In genomic region chr5:90509828-90510592, GRCm38 (mm10) we compare ENCODE assay signal across 31 mouse cellular contexts. TPM values are rescaled to one million over a fixed set of nuclear protein-coding genes. Genes with fewer than 3 reads are reported as not detected.
A peak's percentile ranks its signal among the peaks of the same experiment; 100 is the strongest.
DNase-seq lines count a peak whose midpoint lies in the region; ATAC-seq and TF ChIP-seq lines count a peak whose summit lies in the region.
"Had no signal": no experiment of that assay in that cellular context is flagged by ENCODE, and none has a peak within 500 bp of the region (broad histone marks: within the 10 kb centered on the region; RNA-seq: fewer than 3 reads in every experiment).

No protein-coding gene starts in this region.

- H3K27me3 ChIP-seq in liver, embryonic 11.5 days (replicated peaks; ENCODE audit: control insufficient read depth, insufficient read depth, low read length) = no peaks in the 10 kb centered on the region
- no peaks in the 10 kb centered on the region for H3K27me3 ChIP-seq in liver, embryonic 14.5 days (ENCODE audit: control insufficient read depth, insufficient read depth, low read length)
- no peaks in the 10 kb centered on the region for H3K27me3 ChIP-seq in liver, postnatal 0 days (ENCODE audit: insufficient read depth, low read length)
- H3K27me3 ChIP-seq: forebrain, embryonic 13.5 days; hindbrain, embryonic 13.5 days had no signal

- intact Hi-C loops in left cerebral cortex, postnatal 4 days (cut with DNase I) = loop anchor here (10.0 kb wide), 1 partner anchor 105 kb away; no protein-coding TSS in a partner anchor

- no peak overlapping the region for H3K4me3 ChIP-seq in liver, embryonic 11.5 days (ENCODE audit: low read depth, low read length)
- H3K4me3 ChIP-seq in liver, embryonic 14.5 days (ENCODE audit: insufficient read depth in 1 of 2, low read depth in 2 of 2, low read length in 2 of 2) = no peak overlapping the region
- no peak overlapping the region for H3K4me3 ChIP-seq in liver, postnatal 0 days (ENCODE audit: low read depth, low read length)
- H3K4me3 ChIP-seq: forebrain, embryonic 10.5 days; forebrain, embryonic 13.5 days; heart, adult 2 months; hindbrain, embryonic 10.5 days; hindbrain, embryonic 13.5 days had no signal

- no peak overlapping the region for H3K9ac ChIP-seq in liver, embryonic 11.5 days (ENCODE audit: low read depth, low read length)
- H3K9ac ChIP-seq in liver, embryonic 14.5 days (replicated peaks) = no peak overlapping the region
- no peak overlapping the region for H3K9ac ChIP-seq in liver, postnatal 0 days (replicated peaks)
- H3K9ac ChIP-seq: forebrain, embryonic 13.5 days; hindbrain, embryonic 13.5 days had no signal

- no peak for TF ChIP-seq CTCF in liver, embryonic 14.5 days (IDR thresholded peaks at IDR 0.05; ENCODE audit: low read depth)
- no peak for TF ChIP-seq CTCF in liver, postnatal 0 days (IDR thresholded peaks at IDR 0.05; ENCODE audit: low read depth)

- TF ChIP-seq EP300 in liver, embryonic 14.5 days (IDR thresholded peaks at IDR 0.05; ENCODE audit: low read depth) = no peak
- no peak for TF ChIP-seq EP300 in liver, postnatal 0 days (IDR thresholded peaks at IDR 0.05; ENCODE audit: low read depth)

- H3K4me1 ChIP-seq in liver, embryonic 11.5 days (replicated peaks; ENCODE audit: control insufficient read depth, insufficient read depth, low read length) = no peaks in the 10 kb centered on the region
- no peaks in the 10 kb centered on the region for H3K4me1 ChIP-seq in liver, embryonic 14.5 days (replicated peaks; ENCODE audit: control insufficient read depth in 2 of 2, insufficient read depth in 2 of 2, low read length in 1 of 2)
- H3K4me1 ChIP-seq in liver, postnatal 0 days (ENCODE audit: insufficient read depth) = no peaks in the 10 kb centered on the region
- H3K4me1 ChIP-seq: hindbrain, embryonic 10.5 days had no signal

- no peak overlapping the region for H3K4me2 ChIP-seq in liver, embryonic 11.5 days
- no peak overlapping the region for H3K4me2 ChIP-seq in liver, embryonic 14.5 days (ENCODE audit: low read depth)
- no peak overlapping the region for H3K4me2 ChIP-seq in liver, postnatal 0 days (ENCODE audit: low read depth, low read length)
- H3K4me2 ChIP-seq: forebrain, embryonic 13.5 days; heart, embryonic 11.5 days; hindbrain, embryonic 13.5 days had no signal

- H3K36me3 ChIP-seq in liver, embryonic 11.5 days (ENCODE audit: control insufficient read depth, insufficient read depth, low read length) = no peaks in the 10 kb centered on the region
- H3K36me3 ChIP-seq in liver, embryonic 14.5 days (replicated peaks; ENCODE audit: control insufficient read depth, insufficient read depth, low read depth) = no peaks in the 10 kb centered on the region
- H3K36me3 ChIP-seq in liver, postnatal 0 days (replicated peaks; ENCODE audit: insufficient read depth, low read length) = peaks cover under 1% of the 10 kb centered on the region; the same call in 1 of the 2 replicates
- H3K36me3 ChIP-seq: forebrain, embryonic 10.5 days; hindbrain, embryonic 10.5 days; hindbrain, embryonic 13.5 days had no signal

- 81% methylated on average over 5 of the region's 5 CpGs for WGBS in liver, embryonic 11.5 days
- WGBS in liver, embryonic 14.5 days (ENCODE audit: insufficient replicate concordance) = 67% methylated on average over 5 of the region's 5 CpGs
- 64% methylated on average over 5 of the region's 5 CpGs for WGBS in liver, postnatal 0 days (ENCODE audit: insufficient replicate concordance)

- peak; percentile 6 for DNase-seq in brain, adult 2 months (ENCODE audit: low read depth, low spot score)
- DNase-seq in liver, embryonic 11.5 days (ENCODE audit: low spot score) = no peak
- no peak for DNase-seq in liver, embryonic 14.5 days (ENCODE audit: low read depth in 3 of 3, low spot score in 3 of 3)
- DNase-seq in liver, postnatal 0 days = no peak
- DNase-seq in left cerebral cortex, postnatal 4 days = no peak
- DNase-seq in heart, adult 18-20 months = no peak
- no peak for DNase-seq in thymus, postnatal 4 days
- DNase-seq: adrenal gland, adult 2 months; adrenal gland, postnatal 25 days; cerebellum, adult 18-20 months; cerebellum, adult 9-10 months; cerebellum, postnatal 14 days; gastrocnemius, postnatal 25 days; heart, adult 2 months had no signal

- peak; percentile 53 for ATAC-seq in liver, embryonic 11.5 days (replicated peaks; ENCODE audit: low FRiP score)
- ATAC-seq in liver, embryonic 14.5 days (ENCODE audit: insufficient read depth) = peak; percentile 47
- peak; percentile 24 for ATAC-seq in liver, postnatal 0 days
- ATAC-seq: CD4-positive, CD25-positive, alpha-beta regulatory T cell, adult 4 months; forebrain, embryonic 13.5 days; forebrain, embryonic 16.5 days; hindbrain, embryonic 16.5 days had no signal

- no peak overlapping the region for H3K27ac ChIP-seq in liver, embryonic 11.5 days (ENCODE audit: low read depth, low read length)
- no peak overlapping the region for H3K27ac ChIP-seq in liver, embryonic 14.5 days
- 0 out of 2 replicates have a peak overlapping the region, but pooled peaks have one; percentile 4 for H3K27ac ChIP-seq in liver, postnatal 0 days (ENCODE audit: low read depth)
- H3K27ac ChIP-seq: forebrain, embryonic 10.5 days; forebrain, embryonic 13.5 days; heart, adult 2 months; hindbrain, embryonic 10.5 days; hindbrain, embryonic 13.5 days had no signal

- no peaks in the 10 kb centered on the region for H3K9me3 ChIP-seq in liver, embryonic 11.5 days (ENCODE audit: control insufficient read depth, low read length)
- no peaks in the 10 kb centered on the region for H3K9me3 ChIP-seq in liver, embryonic 14.5 days (ENCODE audit: control insufficient read depth, low read length)
- no peaks in the 10 kb centered on the region for H3K9me3 ChIP-seq in liver, postnatal 0 days (ENCODE audit: low read length)
- H3K9me3 ChIP-seq: forebrain, embryonic 10.5 days; forebrain, embryonic 13.5 days; hindbrain, embryonic 10.5 days; hindbrain, embryonic 13.5 days had no signal

RNA-seq across cellular contexts. Expression of gene Afm, which starts 8.7 kb away (rescaled TPM):
- polyA plus RNA-seq in liver, embryonic 11.5 days (2014; fragmentation: Nextera tagmentation; extraction: Ambion mirVana) = 8.8 and 11.4 TPM in 2 replicates
- polyA plus RNA-seq in liver, embryonic 14.5 days (2012; rRNA removed) = 8.9 and 11.1 TPM in 2 replicates
- polyA plus RNA-seq in liver, embryonic 14.5 days (2014; fragmentation: Nextera tagmentation; extraction: Ambion mirVana) = 16.8 and 19.0 TPM in 2 replicates
- polyA plus RNA-seq in liver, postnatal 0 days (2015; fragmentation: Nextera tagmentation; extraction: Ambion mirVana) = 54.6 and 56.0 TPM in 2 replicates
- total RNA-seq in left cerebral cortex, postnatal 4 days (2021) = not detected
- not detected for total RNA-seq in heart, adult 18-20 months (2021)
- total RNA-seq: adrenal gland, postnatal 25 days; gastrocnemius, postnatal 25 days; heart, adult 2 months; heart, postnatal 25 days; MEL had no signal
- polyA plus RNA-seq: adrenal gland, adult 2 months; C2C12; CD4-positive, CD25-positive, alpha-beta regulatory T cell, adult 4 months; embryonic facial prominence, embryonic 11.5 days; embryonic facial prominence, embryonic 14.5 days; forebrain, embryonic 10.5 days; forebrain, embryonic 13.5 days; forebrain, embryonic 16.5 days; frontal cortex, adult 2 months; heart, adult 2 months; heart, embryonic 11.5 days; heart, embryonic 14.5 days; heart, postnatal 0 days; hindbrain, embryonic 10.5 days; hindbrain, embryonic 13.5 days; hindbrain, embryonic 16.5 days had no signal

RNA-seq across cellular contexts. Expression of gene Afp, which starts 19.5 kb away (rescaled TPM):
- 6,352 and 6,971 TPM in 2 replicates for polyA plus RNA-seq in liver, embryonic 11.5 days (2014; fragmentation: Nextera tagmentation; extraction: Ambion mirVana)
- polyA plus RNA-seq in liver, embryonic 14.5 days (2012; rRNA removed) = 4,562 and 11,484 TPM in 2 replicates
- polyA plus RNA-seq in liver, embryonic 14.5 days (2014; fragmentation: Nextera tagmentation; extraction: Ambion mirVana) = 8,021 and 8,530 TPM in 2 replicates
- polyA plus RNA-seq in liver, postnatal 0 days (2015; fragmentation: Nextera tagmentation; extraction: Ambion mirVana) = 11,303 and 11,922 TPM in 2 replicates
- under 1 TPM in 1 of 2 experiments, not detected in 1; 0.44 TPM for total RNA-seq in left cerebral cortex, postnatal 4 days (2021)
- under 1 TPM in 1 of 2 experiments, not detected in 1; 0.13 TPM for total RNA-seq in heart, adult 18-20 months (2021)
- total RNA-seq: adrenal gland, adult 2 months; adrenal gland, postnatal 25 days; gastrocnemius, adult 8-10 months; gastrocnemius, postnatal 25 days; heart, adult 2 months; heart, postnatal 25 days had no signal
- polyA plus RNA-seq: adrenal gland, adult 2 months; heart, adult 2 months had no signal

RNA-seq across cellular contexts. Expression of gene Alb, which starts 49.3 kb away (rescaled TPM):
- polyA plus RNA-seq in liver, embryonic 11.5 days (2014; fragmentation: Nextera tagmentation; extraction: Ambion mirVana) = 772 and 788 TPM in 2 replicates
- polyA plus RNA-seq in liver, embryonic 14.5 days (2012; rRNA removed) = 9,059 and 10,825 TPM in 2 replicates
- polyA plus RNA-seq in liver, embryonic 14.5 days (2014; fragmentation: Nextera tagmentation; extraction: Ambion mirVana) = 3,181 and 3,484 TPM in 2 replicates
- polyA plus RNA-seq in liver, postnatal 0 days (2015; fragmentation: Nextera tagmentation; extraction: Ambion mirVana) = 15,780 and 16,843 TPM in 2 replicates
- total RNA-seq in left cerebral cortex, postnatal 4 days (2021) = 1 to 10 TPM in 1 of 2 experiments, under 1 TPM in 1; 0.46 to 1.6 TPM
- total RNA-seq in heart, adult 18-20 months (2021) = not detected
- total RNA-seq: heart, adult 2 months; heart, postnatal 25 days; MEL had no signal
- polyA plus RNA-seq: C2C12; CD4-positive, CD25-positive, alpha-beta regulatory T cell, adult 4 months; forebrain, embryonic 10.5 days; forebrain, embryonic 13.5 days; hindbrain, embryonic 10.5 days; hindbrain, embryonic 16.5 days had no signal

RNA-seq across cellular contexts. Expression of gene 5830473C10Rik, which starts 50.9 kb away (rescaled TPM):
- 0.19 and 0.35 TPM in 2 replicates for polyA plus RNA-seq in liver, embryonic 11.5 days (2014; fragmentation: Nextera tagmentation; extraction: Ambion mirVana)
- polyA plus RNA-seq in liver, embryonic 14.5 days (2012; rRNA removed) = 0.79 and 0.85 TPM in 2 replicates
- 0.53 and 0.72 TPM in 2 replicates for polyA plus RNA-seq in liver, embryonic 14.5 days (2014; fragmentation: Nextera tagmentation; extraction: Ambion mirVana)
- polyA plus RNA-seq in liver, postnatal 0 days (2015; fragmentation: Nextera tagmentation; extraction: Ambion mirVana) = 9.4 and 10.0 TPM in 2 replicates
- under 1 TPM; 0.54 TPM for total RNA-seq in left cerebral cortex, postnatal 4 days (2021)
- not detected for total RNA-seq in heart, adult 18-20 months (2021)
- total RNA-seq: adrenal gland, postnatal 25 days; gastrocnemius, adult 8-10 months; gastrocnemius, postnatal 25 days; heart, adult 2 months; heart, postnatal 25 days had no signal
- polyA plus RNA-seq: adrenal gland, adult 2 months; C2C12; embryonic facial prominence, embryonic 11.5 days; forebrain, embryonic 10.5 days; forebrain, embryonic 13.5 days; forebrain, embryonic 16.5 days; heart, adult 2 months; heart, embryonic 11.5 days; heart, embryonic 14.5 days; heart, postnatal 0 days; hindbrain, embryonic 13.5 days had no signal
